Mouse (Mus musculus): ENCODE measurements around the gene Daam1.
"Not testable (repeated sequence)": the region's sequence is repeated elsewhere in the genome, so short reads cannot be mapped to it uniquely, and the experiment has no call there.

The Daam1 gene

DNA sequence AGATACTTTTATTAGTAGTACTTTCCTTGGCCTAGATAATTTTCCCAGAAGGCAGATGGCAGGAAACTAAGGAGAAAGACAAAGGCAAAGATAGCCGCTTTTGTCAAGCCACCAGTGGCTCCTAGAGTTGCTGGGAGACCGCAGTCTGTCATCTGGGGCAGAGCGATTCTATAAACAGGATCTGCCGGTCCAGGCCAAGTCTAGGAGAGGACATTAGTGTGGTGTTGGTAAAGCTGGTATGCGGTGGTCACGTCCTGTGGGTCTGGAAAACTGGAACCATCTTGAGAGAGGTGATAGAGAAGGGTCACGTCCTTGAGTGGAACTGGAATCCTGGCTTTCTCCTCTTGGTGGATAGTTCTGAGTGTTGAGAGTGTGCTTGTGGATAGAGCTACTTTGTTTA is 3.2 kb downstream of the Daam1 start:
- no peak for DNase-seq (ENCODE audit: low spot score)

DNA sequence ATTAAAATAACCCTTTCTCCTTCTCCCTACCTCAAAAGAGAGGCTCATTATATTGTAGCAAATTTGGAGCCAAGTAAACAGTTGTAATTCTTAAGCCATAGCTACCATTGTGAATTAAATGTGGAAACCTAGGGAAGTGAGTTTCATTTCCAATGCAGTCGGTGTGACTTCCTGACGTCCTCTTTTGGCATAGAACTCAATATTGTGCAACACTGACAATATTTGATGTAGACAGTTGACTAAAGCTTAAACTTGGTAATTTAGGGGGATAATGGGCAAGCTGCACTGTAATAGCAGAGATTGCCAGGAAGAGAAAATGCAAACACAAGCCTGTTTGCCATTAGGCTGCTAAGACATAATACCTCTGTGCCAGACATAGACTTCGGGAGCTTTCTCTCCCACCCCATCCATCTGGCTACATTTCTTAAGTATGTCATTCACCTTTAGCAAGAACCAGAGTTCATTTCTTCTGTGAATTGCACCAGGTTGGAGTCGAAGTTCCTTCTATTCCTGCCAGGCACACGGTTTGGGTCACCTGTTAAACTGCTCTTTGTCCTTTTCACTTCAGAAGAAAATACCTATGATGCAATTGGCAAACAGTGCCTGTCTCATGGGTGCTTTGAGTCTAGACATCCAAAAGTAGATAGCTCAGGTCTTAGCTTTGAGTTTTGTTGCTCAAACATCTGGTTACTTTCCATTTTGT is 5.2 kb downstream of the Daam1 start:
- no peak for DNase-seq (ENCODE audit: low spot score)

DNA sequence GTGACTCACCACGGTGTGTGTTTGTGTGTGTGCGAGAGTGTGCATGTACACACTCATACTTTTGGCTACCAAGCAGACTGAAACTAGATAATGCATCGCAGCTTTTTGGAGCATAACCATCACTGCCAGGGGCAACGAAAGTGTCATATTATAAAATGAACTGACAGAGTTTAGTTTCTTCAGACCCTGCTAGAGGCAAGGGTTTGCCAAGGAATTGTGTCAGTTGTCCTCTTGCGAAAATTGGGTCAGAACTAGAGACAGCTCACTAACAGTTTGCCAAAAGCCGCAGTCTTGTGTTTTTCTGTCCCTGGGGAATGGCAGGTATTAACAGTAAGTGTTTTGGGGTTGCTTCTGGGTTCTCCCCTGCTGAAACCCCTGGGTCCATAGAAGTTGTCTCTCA is 5.9 kb downstream of the Daam1 start:
- DNase-seq (ENCODE audit: low spot score), result no peak

DNA sequence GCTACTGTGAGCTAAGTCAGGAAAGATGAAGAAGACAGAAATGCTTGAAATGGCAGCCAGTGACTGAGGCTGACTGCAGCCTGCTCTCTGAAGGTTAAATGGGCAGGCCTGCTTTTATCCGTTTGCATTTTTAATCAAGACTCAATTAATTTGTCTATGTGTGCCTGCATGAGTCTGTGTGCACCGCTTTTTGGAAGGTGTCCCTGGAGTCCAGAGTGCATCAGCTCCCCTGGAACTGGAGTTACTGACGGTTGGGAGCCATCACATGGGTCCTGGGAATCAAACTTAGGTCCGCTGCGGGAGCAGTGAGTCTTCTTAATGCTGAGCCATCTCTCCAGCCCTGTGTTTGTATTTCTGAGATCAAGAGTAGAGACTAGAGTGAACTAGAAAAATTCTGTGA is 6.7 kb downstream of the Daam1 start:
- DNase-seq (ENCODE audit: low spot score), result no peak

DNA sequence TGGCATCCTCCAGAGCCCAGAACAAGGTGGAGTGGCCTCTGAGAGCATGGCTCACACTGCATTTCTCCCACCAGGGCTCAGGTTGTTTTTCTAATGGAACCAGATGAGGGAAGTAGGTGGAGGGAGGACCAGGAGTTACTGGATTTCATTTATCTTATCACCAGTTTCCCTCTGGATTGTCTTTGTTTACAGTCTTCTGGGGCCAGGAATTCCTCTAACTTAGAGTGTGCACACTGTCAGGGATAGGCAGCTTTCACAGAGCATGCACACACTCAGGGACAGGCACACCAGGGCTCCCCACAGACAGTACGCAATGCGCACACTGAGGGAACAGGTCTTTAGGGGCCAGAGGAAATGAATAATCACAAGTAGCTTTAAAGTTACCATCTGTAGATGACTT is 7.4 kb downstream of the Daam1 start:
- DNase-seq (ENCODE audit: low spot score), result no peak

DNA sequence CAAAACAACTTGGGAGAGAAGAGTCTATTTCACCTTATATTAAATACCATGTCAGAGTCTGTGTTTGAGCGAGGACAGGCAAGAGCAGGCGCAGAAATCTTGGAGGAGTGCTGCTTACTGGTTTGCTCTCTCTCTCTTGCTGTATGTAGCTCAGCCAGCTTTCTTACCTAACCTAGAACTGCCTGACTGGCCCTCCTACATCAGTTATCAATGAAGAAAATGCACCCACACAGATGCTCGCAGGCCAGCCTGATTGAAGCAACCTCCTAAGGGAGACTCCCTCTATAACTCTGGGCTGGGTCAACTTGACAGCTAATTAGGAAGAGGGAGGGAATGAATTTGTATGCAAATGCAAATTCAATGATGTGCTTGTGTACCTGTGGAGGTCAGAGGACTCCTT is 8.8 kb downstream of the Daam1 start:
- DNase-seq (ENCODE audit: low spot score), result no peak

DNA sequence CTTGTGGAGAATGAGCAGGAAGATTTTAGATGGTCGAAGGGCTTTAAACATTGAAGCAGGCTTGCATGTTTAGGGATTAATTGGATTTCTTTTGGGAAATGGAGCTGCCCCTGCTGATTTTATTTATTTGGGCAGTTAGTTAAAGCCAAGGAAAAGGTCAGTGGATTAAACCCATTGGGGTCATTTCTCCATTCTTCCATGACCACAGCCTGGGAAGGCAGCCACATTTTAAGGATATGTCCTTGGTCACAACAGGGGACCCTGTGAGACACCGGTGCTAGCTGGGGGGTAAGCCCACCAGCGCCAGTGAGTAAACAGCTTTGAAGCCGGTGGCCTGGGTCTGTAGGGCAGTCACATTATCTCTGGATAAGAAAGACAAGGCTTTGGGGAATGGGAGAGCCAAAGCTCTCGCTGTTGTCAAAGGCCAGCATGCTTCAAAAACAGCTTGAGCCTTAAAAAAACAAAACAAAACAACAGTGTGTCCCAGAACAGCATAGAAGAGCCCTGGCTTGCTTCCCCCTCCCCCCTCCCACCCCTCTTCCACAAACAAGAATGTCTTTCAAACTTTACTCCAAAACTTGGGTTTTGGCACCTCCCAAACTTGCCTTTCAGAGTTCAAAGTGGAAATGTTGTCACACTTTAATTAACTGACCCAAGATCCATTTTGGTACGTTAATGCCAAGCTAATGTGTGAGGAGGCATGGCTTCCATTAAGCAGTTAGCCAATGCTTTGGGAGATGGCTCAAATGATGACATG is 9.7 kb downstream of the Daam1 start:
- no peak for DNase-seq (ENCODE audit: low spot score)

DNA sequence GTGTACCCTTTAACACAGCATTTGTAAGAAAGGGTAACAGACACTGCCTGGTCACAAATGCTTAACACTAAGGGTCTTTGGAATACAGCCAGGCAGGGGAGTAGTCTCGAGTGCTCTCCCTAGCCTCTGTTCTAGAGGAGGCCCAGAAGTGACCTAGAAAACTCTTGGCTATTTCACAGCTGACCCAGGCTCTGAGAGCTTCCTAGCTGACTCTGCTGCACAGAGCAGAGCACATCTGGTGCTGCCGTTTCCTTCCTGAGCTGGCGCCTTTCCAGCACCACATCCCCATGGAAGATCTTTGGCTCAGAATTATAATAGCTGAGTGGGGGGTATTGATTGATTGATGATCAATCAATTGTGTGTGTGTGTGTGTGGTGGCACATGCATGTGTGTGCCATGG is 11.1 kb downstream of the Daam1 start:
- DNase-seq (ENCODE audit: low spot score), result no peak

DNA sequence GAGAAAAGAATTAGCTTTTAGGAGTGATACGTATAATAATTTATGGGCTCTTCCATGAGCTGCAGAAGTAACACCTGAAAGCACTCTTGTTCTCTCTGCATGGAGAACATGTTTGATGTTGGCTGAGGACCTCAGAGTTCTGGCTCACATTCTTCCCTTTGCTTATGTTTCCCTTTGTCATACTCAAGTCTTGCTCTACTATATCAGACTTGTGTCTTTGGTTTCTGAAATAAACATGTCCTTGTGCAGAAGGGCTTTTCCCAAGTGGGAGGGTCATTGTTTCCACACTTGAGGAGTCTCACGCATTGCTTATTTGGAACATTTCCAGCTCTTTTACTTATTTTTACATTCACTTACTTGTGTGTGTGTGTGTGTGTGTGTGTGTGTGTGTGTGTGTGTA is 11.7 kb downstream of the Daam1 start:
- no peak for DNase-seq (ENCODE audit: low spot score)

DNA sequence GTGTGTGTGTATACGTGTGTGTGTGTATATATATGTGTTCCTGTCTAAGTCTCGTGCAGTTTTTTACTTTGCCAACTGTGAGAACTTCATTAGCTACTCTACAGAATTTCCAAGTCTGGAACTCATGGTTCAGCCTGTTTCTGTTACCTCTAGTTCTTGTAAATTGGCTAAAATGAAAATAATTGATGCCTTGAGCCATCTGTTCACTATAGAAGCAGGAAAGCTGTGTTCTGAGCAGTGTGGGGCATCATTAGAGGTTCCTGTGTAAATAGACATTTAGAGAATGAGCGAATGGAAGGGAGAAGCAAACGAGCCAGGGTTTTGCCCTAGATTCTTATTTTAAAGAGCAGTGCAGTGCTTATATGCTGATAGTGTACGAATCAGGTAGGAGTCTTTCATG is 14.6 kb downstream of the Daam1 start:
- DNase-seq (ENCODE audit: low spot score), result no peak

DNA sequence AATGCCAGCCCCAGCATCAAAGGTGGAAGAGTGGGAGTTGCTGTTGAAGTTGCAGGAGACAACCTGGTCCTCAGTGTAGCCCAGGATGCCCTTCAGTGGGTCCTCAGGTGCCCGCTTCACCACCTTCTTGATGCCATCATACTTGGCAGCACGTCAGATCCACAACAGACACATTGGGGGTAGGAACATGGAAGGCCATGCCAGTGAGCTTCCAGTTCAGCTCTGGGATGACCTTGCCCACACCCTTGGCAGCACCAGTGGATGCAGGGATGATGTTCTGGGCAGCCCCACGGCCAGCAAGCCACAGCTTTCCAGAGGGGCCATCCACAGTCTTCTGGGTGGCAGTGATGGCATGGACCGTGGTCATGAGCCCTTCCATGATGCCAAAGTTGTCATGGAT is 15.5 kb downstream of the Daam1 start:
- DNase-seq (ENCODE audit: low spot score), result not testable (repeated sequence)

DNA sequence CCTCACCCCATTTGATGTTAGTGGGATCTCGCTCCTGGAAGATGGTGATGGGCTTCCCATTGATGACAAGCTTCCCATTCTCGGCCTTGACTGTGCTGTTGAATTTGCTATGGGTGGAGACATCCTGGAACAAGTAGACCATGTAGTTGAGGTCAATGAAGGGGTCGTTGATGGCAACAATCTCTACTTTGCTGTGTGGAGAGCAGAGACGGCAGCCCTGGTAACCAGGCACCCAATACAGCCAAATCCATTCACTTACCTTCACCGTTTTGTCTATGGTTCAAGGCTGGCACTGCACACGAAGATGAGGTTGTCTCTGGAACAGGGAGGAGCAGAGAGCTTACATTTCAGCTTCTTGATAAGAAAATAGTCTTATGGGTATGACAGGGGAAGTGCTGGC is 16.1 kb downstream of the Daam1 start:
- not testable (repeated sequence) for DNase-seq (ENCODE audit: low spot score)

DNA sequence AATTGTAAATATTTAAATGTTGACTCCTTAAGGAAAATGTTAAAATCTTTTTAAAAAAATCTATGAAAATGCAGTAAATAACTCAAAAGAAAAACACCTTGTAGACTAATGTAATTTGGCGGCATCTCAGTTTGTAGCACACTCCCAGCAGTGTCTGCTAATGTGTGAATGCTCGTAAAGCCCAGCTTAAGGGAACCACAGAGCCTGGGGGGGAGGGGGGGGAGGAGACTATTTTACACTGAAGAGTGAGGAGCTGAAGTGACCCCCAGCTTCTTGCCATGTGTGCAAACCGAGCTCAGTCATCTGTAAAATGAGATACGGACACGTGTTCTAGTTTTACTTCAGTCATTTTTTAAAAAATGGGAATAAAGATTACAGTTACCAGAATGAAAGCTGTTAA is 16.7 kb downstream of the Daam1 start:
- DNase-seq (ENCODE audit: low spot score), result no peak

DNA sequence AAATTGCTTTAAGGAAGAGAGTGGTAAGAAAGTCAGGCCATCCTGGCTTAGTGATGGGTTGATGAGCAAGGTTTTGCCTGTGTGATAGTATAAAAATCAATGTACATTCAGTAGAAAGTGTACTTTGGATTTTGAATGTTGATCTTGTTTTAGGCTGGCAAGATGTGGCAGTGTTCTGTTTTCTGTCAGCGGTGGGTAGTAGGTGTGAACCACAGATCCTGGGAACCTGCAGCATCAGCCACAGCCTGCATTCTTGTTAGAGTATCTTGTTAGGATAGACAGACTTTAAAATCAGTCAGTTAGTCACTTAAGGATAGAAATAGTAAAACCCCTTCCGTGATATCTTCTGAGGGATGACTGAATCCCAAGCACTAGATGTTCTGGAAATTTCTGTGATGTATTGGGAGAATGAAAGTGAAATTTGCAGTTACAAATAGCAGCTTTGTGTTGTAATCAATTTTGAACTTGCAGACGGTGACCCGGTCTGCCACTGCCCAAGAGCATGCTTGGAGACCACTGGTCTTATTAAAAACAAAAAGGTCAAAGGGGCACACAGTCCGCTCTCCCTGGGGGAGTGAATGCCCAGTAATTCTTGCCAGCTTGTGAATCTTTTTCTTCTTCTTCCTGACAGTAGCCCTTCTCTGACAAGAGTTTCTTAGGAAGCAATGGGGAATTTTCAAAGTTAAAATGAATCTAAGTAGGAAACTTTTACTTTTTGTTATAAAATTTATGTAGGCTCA is 17.3 kb downstream of the Daam1 start:
- DNase-seq (ENCODE audit: low spot score), result peak; percentile 42

DNA sequence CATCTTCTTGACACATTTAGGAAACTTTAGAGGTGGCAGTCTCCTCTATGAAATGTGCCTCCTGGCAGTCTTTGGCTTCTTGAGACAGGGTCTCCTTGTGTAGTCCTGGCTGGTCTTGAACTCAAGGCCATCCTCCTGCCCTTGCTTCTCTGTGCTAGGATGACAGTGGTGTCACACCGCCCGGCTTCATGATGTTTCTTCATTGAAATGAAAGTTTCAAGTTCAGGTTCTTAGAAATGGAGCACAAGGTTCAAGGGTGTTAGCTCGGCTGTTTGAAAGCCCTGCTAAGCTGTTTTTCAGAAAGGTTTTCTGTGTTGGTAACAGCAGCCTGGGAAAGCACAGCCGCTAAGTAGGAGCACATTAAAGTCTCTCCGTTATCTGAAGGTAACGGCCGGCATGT is 18.2 kb downstream of the Daam1 start:
- DNase-seq (ENCODE audit: low spot score), result no peak

DNA sequence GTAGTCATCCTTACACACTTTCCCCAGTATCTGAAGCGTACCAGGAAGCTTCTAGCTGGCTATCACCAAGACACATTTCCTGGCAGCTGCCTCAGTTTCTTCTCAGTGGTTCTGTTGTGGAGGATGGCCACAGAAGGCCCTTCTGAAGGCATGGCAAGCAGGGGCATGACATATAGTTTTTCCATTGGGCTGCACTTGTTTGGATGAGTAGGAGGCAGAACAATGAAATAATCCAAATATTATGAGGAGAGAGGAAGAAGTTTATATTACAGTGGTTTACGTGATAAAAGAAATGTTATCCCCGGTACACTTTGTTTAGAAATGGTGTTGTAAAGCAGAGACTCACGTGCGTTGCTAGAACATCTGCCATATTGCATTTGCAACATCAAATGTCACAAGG is 19.3 kb downstream of the Daam1 start:
- DNase-seq (ENCODE audit: low spot score), result no peak

DNA sequence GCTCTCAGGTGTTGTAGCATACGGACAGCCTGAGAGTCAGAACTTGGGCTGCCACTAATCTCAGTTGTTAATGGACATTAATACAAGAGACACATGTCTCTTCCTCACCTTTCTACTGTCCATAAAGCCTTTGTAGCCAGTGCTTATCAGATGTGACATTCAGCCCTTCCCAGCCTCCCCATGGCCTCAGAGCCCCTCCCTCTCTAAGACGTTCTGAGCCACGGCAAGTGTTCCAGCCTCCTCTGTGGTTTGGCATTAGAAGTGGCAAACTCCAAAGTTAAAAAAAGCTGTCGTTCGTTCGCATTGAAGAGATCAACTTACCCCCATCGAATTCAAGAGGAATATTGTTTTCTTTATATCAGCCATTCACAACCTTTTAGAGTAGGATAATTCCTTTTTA is 21.8 kb downstream of the Daam1 start:
- no peak for DNase-seq (ENCODE audit: low spot score)

DNA sequence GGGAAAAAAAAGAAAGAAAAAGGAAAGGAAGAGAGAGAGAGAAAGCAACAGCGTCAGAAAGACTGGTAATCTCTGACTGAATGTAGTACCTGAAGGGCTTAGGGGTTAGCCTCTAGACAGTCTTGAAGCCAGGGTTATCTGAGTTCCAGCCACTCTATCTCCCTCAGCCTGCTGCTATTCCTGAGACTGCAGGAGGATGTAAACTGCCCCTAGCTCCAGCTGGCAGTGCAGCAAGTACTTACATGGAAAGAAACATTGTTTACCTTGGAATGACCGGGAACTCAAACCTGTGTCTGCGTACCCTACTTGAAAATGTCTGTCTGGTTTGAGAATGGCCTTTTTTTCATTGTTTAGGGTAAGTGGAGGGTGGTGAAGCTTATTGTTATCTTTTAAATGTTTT is 22.8 kb downstream of the Daam1 start:
- no peak for DNase-seq (ENCODE audit: low spot score)

DNA sequence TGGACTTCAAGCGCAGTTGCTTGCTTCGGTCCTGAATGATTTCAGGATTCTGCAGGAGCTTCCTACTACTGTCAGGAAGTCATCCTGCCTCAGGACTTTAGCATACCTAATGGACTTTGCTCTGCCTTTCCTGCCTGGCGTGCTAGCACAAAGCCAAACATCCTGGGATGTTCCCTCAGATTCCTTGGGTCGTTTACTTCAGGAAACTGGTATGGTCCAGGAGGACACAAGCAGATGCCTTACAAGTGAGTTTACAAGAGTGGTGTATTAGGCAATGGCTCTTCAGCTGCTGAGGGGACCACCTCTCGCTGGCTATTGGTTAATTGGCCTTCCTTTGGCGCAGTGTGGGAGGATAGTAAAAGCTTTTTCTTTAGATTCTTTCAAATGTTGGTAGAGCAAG is 23.3 kb downstream of the Daam1 start:
- DNase-seq (ENCODE audit: low spot score), result peak; percentile 15

DNA sequence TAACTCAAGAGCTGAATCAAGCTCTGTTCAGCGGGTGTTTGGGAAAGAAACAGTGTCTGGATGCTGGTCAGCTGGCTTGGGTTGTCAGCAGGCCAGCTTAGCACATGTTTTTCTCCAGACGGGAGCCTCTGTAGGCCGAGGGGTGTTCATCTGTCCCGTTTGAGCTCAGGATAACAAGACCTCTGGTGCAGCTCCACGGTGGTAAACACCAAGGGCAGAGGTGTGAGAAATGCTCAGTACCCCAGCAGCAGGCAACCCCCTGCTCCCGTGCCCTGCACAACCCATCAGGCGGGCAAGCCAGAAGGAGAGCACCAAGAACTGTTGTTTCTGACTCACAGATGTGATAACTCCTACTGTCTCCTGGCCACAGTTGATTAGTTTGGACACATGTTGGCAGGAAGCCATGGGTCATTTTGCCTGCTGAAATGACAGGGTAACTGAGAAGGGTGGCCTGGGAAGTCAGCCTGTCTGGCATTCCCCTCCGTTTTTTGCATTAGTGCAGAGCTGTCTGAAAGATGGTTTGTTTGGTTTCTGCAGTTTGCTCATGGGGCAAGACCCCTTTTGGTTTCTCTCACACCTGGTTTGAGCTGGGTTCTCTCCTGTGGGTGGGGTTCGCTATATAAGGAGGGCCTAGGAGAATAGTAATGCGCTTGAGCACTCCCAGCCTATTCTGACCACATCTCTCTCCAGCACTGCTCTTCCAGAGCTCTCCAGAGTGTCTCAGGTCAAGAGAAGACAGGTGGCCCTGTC is 25.0 kb downstream of the Daam1 start:
- peak; percentile 52 for DNase-seq (ENCODE audit: low spot score)

DNA sequence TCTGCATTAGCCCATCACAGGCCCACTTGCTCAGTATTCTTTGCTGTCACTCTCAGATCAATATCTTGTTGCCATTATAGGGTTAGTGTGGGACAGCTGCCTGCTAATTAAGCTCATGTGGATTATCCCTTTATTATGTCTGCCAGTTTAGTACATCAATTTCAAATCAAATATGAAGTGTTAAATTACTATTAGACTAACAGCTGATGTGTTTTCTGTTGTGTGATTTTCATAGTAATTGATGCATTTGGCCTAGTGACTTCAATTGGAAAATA is 25.5 kb downstream of the Daam1 start:
- no peak for DNase-seq (ENCODE audit: low spot score)

DNA sequence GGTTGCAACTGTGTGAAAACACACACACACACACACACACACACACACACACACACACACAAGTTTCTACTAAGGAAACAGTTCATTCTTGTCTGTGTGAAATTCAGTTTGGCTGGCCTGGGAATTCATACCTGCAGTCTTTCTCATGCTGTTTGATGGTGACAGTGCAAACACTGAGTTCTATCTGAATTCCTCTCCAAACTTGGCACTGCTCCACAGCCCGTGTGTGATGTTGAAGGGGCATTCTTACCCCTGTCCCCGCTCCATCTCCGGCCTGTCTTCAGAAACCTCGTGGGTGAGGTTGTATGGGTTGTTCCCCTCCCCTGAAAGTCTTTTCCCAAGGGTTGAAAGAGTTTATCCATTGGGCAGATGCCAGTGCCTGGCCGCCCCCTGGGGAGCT is 28.2 kb downstream of the Daam1 start:
- DNase-seq (ENCODE audit: low spot score), result no peak

Measured in embryo, embryonic 10 days (tissue).